Mouse (Mus musculus): ENCODE measurements around the gene Zbtb17.

Gene Zbtb17

DNA sequence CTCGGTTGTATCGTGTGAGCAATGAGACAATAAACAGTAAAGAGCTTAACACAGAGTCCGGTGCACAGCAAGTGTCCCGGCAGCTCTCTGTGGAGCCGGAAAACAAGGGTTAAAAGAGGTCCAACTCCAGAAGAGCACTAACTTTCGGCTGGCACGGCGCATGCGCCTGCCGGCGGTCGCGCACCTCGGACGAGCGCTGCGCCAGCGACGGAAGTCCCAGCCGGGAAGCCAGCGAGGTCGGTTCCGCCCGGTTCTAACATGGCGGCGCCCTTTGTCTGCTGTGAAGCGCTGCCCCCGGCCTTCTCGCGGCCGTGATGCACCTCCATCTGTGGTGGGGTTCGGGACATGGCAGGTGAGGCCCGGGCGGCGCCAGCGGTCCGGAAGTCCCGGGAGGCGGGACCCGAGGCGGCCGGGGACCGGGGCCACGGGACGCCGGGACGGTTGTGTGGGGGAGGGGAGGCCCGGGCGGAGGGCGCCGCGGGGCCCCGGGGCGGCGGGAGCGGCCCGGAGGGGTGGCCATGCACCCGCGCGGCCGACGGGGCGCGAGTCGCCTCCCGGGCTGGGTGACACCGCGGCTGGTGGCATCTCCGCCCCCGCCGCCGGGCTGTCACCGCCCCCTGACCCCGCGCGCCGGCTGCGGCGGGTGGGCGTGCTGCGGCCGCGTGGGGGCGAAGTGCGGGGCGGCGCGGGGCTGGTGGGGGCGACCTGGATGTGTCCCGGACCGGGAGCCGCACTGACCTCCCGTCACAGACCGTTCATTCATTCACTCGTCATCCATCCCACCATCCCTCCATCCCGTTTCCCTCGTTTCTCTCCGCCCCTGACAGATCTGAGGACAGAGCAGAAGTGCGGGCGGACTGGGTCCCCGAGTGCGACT lies at the start of gene Zbtb17:
TSS of gene Zbtb17 (plus strand) at position 204 of the 877 bp plus-strand sequence.
- DNase-seq: peak; percentile 86

DNA sequence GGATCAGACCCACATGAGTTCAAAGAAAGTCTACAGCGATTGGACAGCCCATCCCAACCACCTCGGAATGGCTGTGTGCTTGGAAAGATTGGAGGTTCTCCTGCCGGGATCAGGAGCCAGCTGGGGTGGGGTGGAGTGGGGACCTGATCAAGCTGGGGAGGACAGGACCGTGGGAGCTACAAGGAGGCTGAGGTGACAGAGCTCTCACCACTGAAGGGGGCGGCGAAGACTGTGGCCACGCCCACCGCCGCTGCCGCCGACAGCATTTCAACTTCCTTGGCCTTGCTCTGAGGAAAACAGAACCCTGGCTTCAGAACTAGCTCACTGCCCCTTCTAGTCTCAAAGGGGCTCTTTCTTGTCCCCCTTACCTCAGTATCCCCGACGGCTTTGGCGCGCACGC lies 49.7 kb upstream of the Zbtb17 start:
- DNase-seq: no peak

DNA sequence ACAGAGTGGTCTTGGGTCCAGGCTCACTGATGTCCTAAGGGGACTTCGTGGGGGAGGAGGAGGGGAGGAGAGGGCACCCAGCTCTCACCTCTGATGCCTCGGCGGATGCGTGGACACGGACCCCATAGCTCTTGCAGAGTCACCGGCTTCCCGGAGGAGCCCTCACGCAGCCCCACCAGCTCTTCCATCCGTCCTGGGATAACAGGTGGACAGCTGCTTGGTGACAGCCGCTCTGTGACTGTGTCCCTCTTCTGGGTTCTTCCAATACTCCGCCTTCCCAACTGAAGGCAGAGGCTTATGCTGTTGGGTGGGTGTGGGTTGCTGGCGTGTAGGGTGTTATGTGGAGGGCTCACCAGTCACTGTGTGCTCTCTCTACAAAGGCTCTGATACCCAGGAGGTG lies 46.6 kb upstream of the Zbtb17 start:
- DNase-seq: no peak

DNA sequence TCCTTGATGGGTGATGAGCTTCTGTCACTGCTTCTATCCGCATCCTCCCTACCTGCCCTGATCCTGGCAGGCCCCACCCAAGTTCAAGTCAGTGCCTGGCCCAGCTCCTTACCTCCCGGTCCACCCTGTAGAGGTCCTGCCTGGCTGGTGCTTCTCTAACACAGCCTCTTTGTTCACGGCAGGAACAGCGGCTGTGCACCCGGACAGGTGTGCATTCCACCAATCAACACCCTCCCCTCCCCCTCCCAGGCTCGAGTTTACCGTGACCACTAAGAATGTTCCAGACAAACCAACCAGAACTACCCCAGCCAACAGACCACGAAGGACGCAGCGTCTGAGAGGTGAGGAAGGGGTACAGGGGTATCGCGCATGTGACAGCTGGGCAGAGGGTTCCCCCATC lies 45.9 kb upstream of the Zbtb17 start, which contains the start of gene Clcnka:
TSS of gene Clcnka (minus strand) at position 180 of the 400 bp plus-strand sequence.
- DNase-seq: no peak

DNA sequence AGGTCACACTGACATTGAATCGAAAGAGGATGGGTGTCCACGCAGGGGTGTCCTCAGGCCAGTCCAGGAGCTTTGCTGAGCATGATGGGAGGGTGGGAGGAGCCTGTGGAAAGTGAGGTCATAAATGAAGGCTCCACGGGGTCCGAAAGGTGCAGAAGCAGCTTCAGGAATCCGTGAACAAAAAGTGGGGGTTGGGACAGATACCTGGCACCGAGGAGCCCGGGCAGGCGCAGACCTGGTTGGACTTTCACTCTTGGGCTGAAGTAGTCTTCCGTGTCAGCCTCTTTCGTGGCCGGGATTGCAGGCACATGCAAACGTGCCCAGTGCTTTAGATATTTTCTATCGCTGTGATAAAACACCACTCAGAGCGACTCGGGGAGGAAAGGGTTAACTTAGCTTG lies 44.3 kb upstream of the Zbtb17 start:
- DNase-seq: no peak

DNA sequence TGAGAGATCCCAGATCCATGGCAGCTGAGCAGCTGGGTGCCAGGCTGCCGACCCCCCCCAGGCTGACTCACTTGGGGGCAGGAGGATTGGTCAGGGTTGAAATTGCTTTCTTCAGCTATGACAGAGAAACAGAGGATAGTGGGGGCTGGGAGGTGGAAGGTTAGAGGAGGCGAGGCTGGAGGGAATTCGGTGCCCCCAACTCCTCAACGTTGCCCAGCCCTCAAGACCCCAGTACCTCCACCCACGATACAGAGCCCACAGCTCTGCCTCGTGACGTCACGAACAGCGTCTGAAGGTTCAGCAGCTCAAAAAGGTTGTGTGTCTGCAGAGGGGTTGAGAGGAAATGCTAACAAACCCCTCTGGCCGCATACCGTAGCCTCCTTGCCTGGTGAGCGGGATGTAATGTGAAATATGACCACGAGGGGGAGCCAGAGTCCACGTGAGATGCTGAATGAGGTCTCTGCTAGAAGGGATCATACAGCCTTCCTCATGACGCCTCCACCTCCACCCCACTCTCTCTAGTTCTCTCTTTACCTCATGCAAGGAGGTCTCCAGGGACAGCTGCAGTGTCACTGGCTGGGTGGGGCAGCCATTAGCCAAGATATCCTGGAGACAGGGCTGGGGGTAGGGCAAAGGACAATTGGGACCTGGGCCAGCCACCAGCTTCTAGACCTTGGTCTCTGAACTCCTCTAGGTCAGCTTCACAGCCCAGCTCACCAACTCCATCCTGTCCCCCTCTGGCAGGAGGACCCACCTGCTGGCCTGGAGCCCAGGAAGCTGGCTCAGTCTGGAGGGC lies 39.7 kb upstream of the Zbtb17 start:
- peak; percentile 66 for DNase-seq

DNA sequence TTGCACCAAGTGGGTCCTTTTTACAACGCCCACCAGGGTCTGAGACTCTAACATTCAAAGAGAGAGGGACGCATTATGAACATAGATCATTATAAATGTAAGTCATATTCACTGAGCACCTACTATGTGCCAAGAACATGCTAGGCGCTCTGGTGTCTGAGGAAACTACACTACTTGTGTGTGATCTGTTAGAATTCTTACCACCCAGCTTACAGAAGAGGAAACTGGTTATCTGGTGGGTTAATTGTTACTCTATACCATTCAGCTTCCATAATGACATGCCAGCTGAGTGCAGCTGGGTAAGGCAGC lies 39.2 kb upstream of the Zbtb17 start:
- DNase-seq: no peak

DNA sequence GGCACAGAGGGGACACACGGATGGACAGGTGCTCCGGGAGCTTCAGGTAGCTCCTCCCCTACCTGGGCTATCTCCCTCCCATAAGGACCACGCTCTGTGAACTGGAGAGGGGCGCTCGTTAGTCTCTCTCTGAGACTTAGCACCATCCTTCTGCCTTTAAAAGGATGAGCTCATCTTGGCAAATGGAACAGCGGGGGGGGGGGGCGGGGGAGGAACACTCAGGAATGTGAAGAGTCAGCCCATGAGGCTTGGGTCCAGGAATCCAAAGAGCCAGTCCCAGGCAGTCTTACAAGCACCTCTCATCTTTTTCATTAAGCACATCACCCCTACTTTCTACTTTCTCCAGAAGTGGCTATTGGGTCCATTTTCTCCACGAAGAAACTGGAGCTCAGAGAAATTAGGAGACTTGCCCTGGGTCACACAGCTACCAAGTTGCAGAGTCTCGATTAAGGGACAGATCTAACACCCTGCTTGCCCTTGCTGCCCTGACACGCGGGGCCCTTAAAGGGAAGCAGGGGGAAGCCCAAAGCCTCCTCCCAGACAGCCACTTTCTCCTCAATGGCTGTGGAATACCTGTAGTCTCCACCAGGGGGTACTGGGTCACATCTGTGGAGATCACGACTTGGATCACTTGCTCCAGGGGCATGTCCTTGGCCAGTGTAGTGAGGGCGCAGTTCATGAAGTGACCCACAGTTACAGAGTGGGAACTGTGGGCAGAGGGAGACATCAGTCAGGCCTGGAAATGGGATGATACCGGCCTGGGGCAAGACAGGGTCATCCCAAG lies 37.7 kb upstream of the Zbtb17 start:
- DNase-seq: no peak

DNA sequence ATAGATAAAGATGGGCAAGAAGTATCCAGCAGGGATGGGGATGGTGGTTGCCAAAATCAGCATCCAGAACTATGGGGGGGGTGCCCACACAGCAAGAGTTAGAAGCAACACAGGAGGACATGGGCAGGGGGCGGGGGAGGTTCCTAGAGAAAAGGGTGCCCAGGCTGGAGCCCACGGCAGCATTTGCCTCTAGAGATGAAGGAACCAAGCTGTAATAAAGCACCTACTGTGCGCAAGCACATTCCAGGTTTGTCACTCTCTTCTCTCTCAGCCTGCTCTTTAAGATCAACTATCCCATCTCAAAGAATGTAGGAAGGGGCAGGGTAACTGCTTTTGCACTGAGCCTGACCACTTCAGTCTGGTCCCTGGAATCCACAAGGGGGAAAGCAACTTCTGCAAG lies 35.9 kb upstream of the Zbtb17 start:
- no peak for DNase-seq

DNA sequence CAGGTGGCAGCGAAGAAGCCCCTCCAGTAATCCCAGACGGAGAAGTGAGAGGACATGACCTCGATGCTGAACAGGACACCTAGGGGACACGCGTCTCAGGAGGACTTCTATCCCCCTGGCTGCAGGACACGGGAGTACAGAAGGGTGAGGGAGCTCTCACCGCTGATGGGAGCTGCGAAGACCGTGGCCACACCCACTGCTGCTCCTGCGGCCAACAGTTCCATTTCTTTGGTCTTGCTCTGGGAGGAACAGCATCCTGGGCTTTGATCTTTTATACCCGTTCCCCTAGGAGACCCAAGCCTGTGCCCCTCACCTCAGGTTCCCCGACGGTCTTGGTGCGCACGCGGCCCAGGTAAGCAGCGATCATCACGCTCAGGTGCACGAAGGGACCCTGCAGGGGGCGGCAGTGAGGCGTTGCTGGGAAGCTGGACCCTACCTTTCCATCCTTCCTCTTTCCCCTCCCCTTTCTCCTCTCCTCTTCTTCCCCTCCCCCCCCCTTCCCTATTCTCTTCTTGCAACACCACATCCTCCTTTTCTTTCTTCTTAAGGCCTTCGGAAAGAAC lies 32.9 kb upstream of the Zbtb17 start:
- no peak for DNase-seq

DNA sequence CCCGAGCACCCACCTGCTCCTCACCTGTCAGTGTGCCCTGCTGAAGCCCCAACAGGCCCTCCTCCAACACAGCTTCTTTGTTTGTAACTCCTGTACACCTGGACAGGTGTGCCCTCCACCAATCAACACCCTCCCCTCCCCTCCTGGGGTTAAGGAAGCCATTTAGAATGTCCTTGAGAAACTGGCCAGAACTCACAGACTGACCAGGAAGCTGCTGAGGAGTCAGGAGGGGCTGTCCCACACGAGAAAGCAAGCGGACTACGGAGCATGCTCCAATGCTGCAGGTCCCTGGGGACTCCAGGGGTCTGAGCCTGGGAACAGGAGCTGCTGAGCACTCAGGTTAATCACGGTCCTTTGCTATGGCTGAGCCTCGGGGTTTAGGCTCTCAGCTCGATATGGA lies 28.5 kb upstream of the Zbtb17 start, which contains the start of gene Clcnkb:
TSS of gene Clcnkb (minus strand) at position 91 of the 400 bp plus-strand sequence.
- DNase-seq: no peak

DNA sequence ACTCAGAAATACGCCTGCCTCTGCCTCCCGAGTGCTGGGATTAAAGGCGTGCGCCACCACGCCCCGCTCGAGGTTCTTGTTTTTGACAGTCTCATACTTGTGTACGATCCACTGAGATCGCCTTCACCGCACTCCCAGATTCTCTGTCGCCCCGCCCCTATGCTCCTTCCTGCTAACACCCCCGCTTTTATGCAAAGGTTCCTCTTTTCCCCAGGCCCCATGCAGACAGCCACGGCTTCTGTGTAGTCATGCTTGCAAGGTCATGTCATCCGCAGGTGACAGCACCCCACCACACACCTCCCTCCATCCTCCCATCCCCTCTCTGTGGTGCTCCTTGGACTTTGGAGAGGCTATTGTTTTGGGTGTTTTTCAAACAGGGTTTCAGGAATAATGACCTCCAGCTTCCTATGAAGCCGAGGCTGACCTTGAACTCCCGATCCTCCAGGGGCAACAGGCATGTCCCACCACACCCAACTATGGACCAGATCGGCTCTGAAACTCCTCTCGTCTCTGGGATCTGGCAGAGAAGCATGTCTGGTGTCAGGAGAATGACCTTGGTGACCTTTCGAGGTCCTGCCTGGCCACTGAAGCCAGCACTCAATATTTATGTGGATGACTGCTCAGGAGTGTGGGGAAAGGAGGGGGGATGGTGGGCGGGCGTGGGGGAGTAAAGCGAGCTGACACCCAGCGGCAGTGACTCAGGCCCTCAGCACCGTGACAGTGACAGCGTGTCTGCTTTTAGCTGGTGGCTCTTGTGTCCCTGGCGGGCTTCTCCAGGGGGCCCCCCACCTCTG lies 24.9 kb upstream of the Zbtb17 start:
- DNase-seq: no peak

DNA sequence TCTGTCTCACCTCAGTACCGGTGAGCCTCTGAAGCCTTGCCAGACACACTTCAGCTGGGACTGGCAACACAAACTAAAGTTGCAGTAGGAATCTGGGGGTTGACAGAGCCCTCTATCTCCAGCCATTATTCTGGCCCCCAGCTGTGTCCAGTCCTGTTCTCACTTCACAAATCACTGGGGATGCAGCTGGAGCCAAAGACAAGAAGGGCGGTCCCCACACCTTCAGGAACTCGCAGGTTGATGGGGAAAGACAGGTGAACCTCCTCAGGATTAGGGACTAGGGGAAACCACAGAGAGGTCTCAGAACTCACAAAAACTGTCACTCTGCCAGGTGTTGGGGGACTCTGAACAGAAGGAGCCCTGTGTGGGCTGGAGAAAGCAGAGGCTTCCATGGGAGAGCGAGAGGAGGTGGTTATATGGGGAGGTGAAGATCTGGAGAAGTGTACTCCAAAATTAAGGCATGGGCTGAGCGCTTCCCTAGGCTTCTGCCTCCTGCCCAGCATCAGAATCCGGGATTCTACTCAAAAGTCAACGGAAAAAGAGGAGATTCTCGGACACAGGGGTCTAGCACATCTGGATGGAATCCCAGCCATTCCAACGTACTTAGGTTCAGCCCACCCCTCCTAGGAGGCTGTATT lies 24.1 kb upstream of the Zbtb17 start, which contains the start of gene Hspb7:
TSS of gene Hspb7 (plus strand) at position 588 of the 638 bp plus-strand sequence.
- no peak for DNase-seq

DNA sequence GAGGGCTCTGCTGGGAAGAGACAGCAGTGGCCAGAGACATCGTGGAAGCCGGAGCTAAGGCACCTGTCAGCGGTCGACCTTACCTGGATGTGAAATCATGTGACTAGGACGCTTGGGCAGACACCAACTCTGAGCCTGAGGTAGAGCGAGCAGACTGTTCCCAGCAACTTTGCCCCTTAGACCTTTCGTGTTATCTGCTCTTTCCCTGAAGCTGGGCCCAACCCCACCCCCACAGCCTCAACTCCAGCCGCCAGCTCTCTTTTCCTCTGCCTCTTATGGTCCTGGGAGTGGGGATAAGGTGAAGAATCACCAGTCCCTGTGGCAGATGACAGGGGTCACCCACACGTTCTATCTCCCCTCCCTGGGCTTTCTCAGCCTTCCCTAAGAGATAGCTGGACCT lies 23.6 kb upstream of the Zbtb17 start:
- no peak for DNase-seq

DNA sequence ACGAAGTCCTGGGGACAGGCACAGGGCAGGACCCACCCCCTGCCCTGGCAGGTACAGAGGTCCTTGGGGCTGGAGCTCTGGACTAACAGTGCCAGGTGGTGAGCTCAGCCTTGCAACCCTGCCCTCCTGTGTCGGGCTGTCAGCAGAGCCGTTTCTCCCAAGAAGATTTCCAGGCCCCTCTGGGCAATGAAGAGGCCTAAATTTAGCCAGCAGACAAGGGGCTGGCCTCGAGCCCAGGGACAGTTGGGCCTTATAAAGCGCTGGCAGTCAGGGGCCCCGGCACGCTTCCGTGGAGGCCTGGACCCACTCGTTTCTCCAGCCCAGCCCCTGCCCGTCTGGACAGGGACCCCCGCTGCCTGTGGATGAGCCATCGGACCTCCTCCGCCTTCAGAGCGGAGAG lies 23.0 kb upstream of the Zbtb17 start:
- DNase-seq: no peak

DNA sequence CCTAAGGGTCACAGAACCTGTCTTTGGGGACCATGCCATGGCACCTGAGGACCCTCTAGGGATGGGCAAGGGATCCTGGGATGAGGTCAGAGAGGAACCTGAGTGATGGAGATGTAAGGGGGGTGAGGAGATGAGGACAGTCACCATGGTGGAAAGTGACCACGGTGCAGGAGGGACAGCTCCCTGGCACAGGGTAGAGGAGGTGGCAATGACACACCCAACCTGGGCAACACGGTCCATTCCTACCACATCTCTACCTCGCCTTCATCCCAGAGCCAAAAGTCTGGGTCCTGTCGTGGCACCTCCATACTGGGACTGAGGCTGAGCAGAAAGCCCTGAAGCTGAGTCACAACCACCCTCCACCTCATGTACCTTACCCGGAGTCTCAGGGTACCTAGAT lies 21.6 kb upstream of the Zbtb17 start:
- DNase-seq: no peak

DNA sequence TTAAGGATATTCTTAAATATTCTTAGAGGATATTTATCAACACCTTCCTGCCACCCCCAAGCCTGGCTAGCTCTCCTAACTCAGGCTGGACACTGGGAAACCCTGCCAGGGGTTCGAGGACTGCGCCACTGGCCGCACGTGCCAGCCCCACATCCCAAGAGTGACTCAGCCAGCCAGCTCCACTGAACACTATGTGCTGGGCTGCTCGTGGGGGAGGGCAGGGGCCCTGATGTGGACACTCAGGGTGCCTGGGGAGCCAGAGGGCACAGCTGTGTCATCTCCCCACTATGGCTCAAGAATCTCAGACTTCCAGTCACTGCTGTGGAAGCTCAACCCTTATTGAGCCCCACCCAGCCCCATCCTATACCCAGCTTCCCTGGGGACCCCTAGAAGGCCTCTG lies 21.2 kb upstream of the Zbtb17 start:
- DNase-seq: no peak

DNA sequence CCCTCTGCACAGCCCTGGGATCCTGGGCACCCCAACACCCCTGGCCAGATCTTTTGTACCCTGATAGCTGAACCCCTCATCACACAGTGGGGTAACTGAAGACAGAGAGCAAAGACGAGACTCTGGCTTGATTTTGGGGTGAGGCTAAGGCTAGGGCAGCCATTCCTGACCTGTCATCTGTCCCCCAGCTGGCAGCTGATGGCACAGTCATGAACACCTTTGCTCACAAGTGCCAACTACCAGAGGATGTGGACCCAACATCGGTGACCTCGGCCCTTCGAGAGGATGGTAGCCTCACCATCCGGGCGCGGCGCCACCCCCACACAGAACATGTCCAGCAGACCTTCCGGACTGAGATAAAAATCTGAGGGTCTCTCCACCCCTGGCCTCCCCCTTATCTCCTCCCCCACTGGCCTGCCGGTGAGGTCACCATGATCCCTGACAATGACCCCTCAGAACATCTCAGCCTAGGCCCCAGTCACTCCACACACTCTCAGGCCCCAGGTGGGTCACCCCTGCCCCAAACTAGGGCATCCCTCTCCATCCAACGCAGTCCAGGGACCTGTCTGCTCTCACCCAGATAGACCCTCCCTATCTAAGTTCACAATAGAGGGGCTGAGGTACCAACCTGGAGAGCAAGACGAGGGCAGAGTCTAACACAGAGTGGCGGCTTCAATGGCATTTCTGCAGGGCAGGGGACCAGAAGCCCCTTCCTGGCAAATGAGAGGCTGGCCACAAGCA lies 20.6 kb upstream of the Zbtb17 start:
- no peak for DNase-seq

DNA sequence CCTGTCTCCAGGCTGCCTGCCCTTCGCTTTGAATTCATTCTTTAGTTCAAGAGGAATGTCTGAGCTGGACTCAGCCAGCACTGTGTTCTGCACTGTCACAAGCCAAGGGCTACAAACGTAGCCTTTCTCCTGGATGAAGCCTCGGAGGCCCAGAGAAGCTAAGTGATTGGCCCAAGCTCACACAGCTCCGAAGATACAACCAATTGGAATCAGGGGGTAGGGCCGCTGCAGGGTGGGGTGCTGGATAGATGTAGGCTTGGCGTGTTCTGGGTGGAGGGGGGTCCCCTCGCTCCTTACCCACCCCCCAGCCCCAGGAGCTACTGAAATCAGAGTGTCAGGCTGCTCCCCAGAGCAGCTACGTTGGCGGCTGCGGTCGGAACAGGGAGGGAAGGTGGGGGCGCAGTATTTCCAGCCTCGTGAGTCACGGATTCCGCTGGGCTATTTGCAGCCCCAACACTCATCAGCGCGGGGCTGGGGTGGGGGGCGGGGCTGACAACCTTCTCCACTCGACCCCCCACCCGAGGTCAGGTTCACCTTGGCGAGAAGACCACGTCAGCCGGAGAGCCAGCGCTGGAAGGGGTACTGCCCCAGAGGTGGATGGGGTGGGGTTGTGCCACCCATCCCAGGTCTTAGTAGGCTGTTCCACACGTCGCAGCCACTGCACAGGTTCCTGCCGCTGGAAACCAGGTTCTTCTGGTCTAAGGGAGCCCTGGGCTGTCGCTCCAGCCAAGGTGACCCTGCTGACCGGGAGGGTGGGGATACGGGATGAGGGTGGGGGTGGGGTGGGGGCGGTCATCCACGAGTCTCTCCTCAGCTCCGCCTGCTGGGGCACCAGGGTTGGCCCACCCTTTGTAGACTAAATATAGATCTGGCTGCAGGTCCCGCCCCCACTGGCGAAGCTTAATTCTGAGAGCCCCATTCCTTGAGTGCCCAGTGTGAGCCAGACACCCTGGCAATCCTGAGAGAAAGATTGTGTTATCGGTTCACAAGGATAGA lies 18.7 kb upstream of the Zbtb17 start:
- DNase-seq: peak; percentile 45
